Mouse (Mus musculus): ENCODE data around the gene Gsx2.

DNA sequence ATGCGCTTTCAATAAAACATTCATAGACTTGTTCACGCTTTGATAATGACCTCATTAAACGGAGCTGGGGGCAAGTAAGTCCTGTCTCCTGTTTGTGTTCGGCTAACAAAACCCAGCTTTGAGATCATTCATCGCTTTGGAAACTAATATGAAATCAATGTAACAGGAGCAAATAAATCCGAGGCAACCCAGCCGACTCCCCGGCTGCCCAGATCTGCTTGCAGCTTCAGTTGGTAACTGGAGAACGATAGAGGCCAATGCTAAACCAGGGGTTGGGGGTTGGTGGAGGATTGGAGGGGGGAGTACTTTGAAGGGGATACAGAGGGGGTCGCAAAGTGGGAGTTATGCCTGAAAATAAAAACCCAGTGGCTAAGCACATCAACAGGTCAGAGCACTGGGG, 3.5 kb upstream of the Gsx2 start:
- TF ChIP-seq POLR2A (IDR thresholded peaks at IDR 0.05; ENCODE audit: borderline replicate concordance, control insufficient read depth, low read depth, low read length) (no peak), CTCF (IDR thresholded peaks at IDR 0.05; ENCODE audit: control insufficient read depth, insufficient read depth, low read length) (no peak)
